Comparison of ENCODE assay signal across 8 mouse cellular contexts in genomic region chr11:104468751-104469268, GRCm38 (mm10). TPM values are rescaled to one million over a fixed set of nuclear protein-coding genes. Genes with fewer than 3 reads are reported as not detected.
DNase-seq lines count a peak whose midpoint lies in the region; ATAC-seq lines count a peak whose summit lies in the region.

TSS of gene Kansl1 (minus strand) at chr11:104468861.

- H3K4me1 ChIP-seq in liver, embryonic 12.5 days = peaks cover 28% of the 10 kb centered on the region
- peaks cover 6% of the 10 kb centered on the region for H3K4me1 ChIP-seq in neural tube, embryonic 12.5 days

- H3K27me3 ChIP-seq in liver, embryonic 12.5 days (replicated peaks) = no peaks in the 10 kb centered on the region
- H3K27me3 ChIP-seq in neural tube, embryonic 12.5 days (replicated peaks) = no peaks in the 10 kb centered on the region

- H3K4me3 ChIP-seq in liver, embryonic 12.5 days = peak within 1 kb of the TSS; percentile 99
- peak within 1 kb of the TSS; percentile 100 for H3K4me3 ChIP-seq in neural tube, embryonic 12.5 days

- peak within 1 kb of the TSS; percentile 97 for H3K4me2 ChIP-seq in liver, embryonic 12.5 days
- H3K4me2 ChIP-seq in neural tube, embryonic 12.5 days (replicated peaks) = peak within 1 kb of the TSS; percentile 79

- no peaks in the 10 kb centered on the region for H3K9me3 ChIP-seq in liver, embryonic 12.5 days (replicated peaks)
- H3K9me3 ChIP-seq in neural tube, embryonic 12.5 days = no peaks in the 10 kb centered on the region

- H3K36me3 ChIP-seq in liver, embryonic 12.5 days = peaks cover 9% of the 10 kb centered on the region; the same call in 1 of the 2 replicates
- 0 out of 2 replicates have a peak, but pooled peaks cover 3% of the 10 kb centered on the region for H3K36me3 ChIP-seq in neural tube, embryonic 12.5 days

- H3K9ac ChIP-seq in liver, embryonic 12.5 days = peak within 1 kb of the TSS; percentile 97
- H3K9ac ChIP-seq in neural tube, embryonic 12.5 days = peak within 1 kb of the TSS; percentile 95

- under 1% methylated on average over 58 of the region's 69 CpGs for WGBS in liver, embryonic 12.5 days (ENCODE audit: insufficient replicate concordance)
- WGBS in neural tube, embryonic 12.5 days = under 1% methylated on average over 58 of the region's 69 CpGs

- peak; percentile 29 to 49 for DNase-seq in adrenal gland, adult 18-20 months (ENCODE audit: low spot score in 2 of 2)
- no peak for DNase-seq in adrenal gland, adult (ENCODE audit: inconsistent age in 2 of 2, low spot score in 1 of 2)
- DNase-seq in ES-CJ7 (ENCODE audit: low read depth, low spot score) = peak; percentile 39
- peak; percentile 49 to 58 for DNase-seq in cerebellum, postnatal 14 days
- peak; percentile 2 to 6 for DNase-seq in gastrocnemius, adult 8-10 months (ENCODE audit: low spot score in 2 of 2)

- peak; percentile 2 for ATAC-seq in inflammation-experienced regulatory T-cells, adult 6 months
- ATAC-seq in liver, embryonic 12.5 days = peak; percentile 65
- peak; percentile 87 for ATAC-seq in neural tube, embryonic 12.5 days (ENCODE audit: low FRiP score, low read depth)

- peak within 1 kb of the TSS; percentile 79 for H3K27ac ChIP-seq in liver, embryonic 12.5 days
- H3K27ac ChIP-seq in neural tube, embryonic 12.5 days = peak within 1 kb of the TSS; percentile 37; the same call in 1 of the 2 replicates

RNA-seq across cellular contexts. Expression of gene Kansl1, which starts in this region (rescaled TPM):
- 10 to 100 TPM; 49.9 to 52.7 TPM for total RNA-seq in adrenal gland, adult 18-20 months (2021)
- total RNA-seq in gastrocnemius, adult 8-10 months (2022) = 10 to 100 TPM; 18.5 to 22.2 (median 20.7) TPM
- 10 to 100 TPM; 41.7 to 50.0 (median 44.5) TPM for polyA plus RNA-seq in inflammation-experienced regulatory T-cells, adult 6 months (2017; shearing (Covaris generic))
- 9.4 and 10.2 TPM in 2 replicates for polyA plus RNA-seq in liver, embryonic 12.5 days (2016; fragmentation: Nextera tagmentation; extraction: Ambion mirVana)
- 30.9 and 34.2 TPM in 2 replicates for polyA plus RNA-seq in neural tube, embryonic 12.5 days (2016; fragmentation: Nextera tagmentation; extraction: Ambion mirVana)

Comparison
In these comparisons a context has a peak if more than half of its experiments do, and no peak if none do; other contexts are left out.
1. DNase-seq: peak in adrenal gland, adult 18-20 months (2 of 2), ES-CJ7 (single experiment), cerebellum, postnatal 14 days (2 of 2) and gastrocnemius, adult 8-10 months (2 of 2); none in adrenal gland, adult (0 of 2).
2. ATAC-seq: peak in every context shown above with its lines; median percentile 87 in neural tube, embryonic 12.5 days; 65 in liver, embryonic 12.5 days; 2 in inflammation-experienced regulatory T-cells, adult 6 months.